Mouse (Mus musculus) T-cell, adult 2 months (primary cell): ENCODE results near the gene Creg1.
"Not testable (repeated sequence)": the region's sequence is repeated elsewhere in the genome, so short reads cannot be mapped to it uniquely, and the experiment has no call there.

Source experiments
- DNase-seq: peaks from one replicate; pipeline ENCODE4 v3.0.0; 2022; ENCODE audit warnings: low spot score

Creg1 gene

GRCm38 (mm10) chr1:165751838-165752237 is 11.7 kb upstream of the Creg1 start:
- no peak for DNase-seq

GRCm38 (mm10) chr1:165754205-165754604 is 9.3 kb upstream of the Creg1 start:
- DNase-seq = no peak

GRCm38 (mm10) chr1:165755194-165755593 is 8.4 kb upstream of the Creg1 start:
- DNase-seq = no peak

GRCm38 (mm10) chr1:165761522-165762305 is 1.8 kb upstream of the Creg1 start:
- no peak for DNase-seq

- not testable (repeated sequence) for DNase-seq
Observed at GRCm38 (mm10) chr1:165762498-165762897, 1.0 kb upstream of the Creg1 start.

GRCm38 (mm10) chr1:165762914-165763634 is 472 bp upstream of the Creg1 start:
- DNase-seq = peak; percentile 15

- no peak for DNase-seq
Observed at GRCm38 (mm10) chr1:165764571-165764970, 1.0 kb downstream of the Creg1 start.

- DNase-seq = no peak
Observed at GRCm38 (mm10) chr1:165765041-165765440, 1.5 kb downstream of the Creg1 start.

- no peak for DNase-seq
Observed at GRCm38 (mm10) chr1:165765651-165766294, 2.2 kb downstream of the Creg1 start.

- DNase-seq = no peak
Observed at GRCm38 (mm10) chr1:165766295-165766890, 2.8 kb downstream of the Creg1 start.

- DNase-seq = no peak
Observed at GRCm38 (mm10) chr1:165768894-165769512, 5.5 kb downstream of the Creg1 start.

- no peak for DNase-seq
Observed at GRCm38 (mm10) chr1:165770181-165770759, 6.7 kb downstream of the Creg1 start.

GRCm38 (mm10) chr1:165771491-165771897 is 7.9 kb downstream of the Creg1 start:
- DNase-seq = peak; percentile 76

- no peak for DNase-seq
Observed at GRCm38 (mm10) chr1:165771998-165772397, 8.5 kb downstream of the Creg1 start.

GRCm38 (mm10) chr1:165775518-165776294 is 12.2 kb downstream of the Creg1 start:
- peak; percentile 75 for DNase-seq

- peak; percentile 56 for DNase-seq
Observed at GRCm38 (mm10) chr1:165779954-165780585, 16.5 kb downstream of the Creg1 start.

- DNase-seq = peak; percentile 70
Observed at GRCm38 (mm10) chr1:165780586-165781111, 17.1 kb downstream of the Creg1 start.

GRCm38 (mm10) chr1:165781426-165781825 is 17.9 kb downstream of the Creg1 start:
- DNase-seq = no peak

GRCm38 (mm10) chr1:165781911-165782310 is 18.4 kb downstream of the Creg1 start:
- DNase-seq = no peak

- DNase-seq = no peak
Observed at GRCm38 (mm10) chr1:165786296-165786695, 22.8 kb downstream of the Creg1 start.
